Mouse (Mus musculus): ENCODE data around the gene Esrrg.
A peak's percentile ranks its signal among the peaks of the same experiment; 100 is the strongest.

Esrrg gene

DNA sequence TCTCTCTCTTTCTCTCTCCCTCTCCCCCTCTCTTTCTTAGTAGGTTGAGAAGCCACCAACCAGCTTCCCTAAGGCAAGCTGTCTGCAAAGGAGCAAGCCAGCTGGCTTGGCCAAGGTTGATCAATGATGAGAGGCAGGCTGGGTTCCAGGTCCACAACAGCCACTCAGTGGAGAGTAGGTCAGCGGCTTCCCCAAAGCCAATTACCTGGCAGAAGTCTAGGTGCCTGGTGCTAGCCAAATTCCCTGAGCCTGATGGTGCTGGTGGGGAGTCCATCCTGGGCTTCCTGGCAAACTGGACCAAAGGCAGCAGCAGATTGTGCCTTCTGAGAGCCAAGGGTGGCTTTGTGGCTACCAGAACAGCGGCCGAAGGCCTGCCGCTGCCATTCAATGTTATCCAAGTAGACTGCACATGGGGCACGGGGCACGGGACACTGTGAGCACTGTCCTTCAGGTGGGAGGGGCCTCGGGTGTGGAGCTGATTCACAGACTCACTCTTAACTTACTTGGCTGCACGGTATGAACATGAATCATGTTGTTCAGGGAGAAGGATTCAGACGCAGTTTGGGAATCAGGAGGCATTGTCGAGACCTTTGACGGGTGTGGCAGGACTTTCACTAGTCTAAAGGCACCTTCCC, 469.1 kb downstream of the Esrrg start:
- no peak for DNase-seq (ENCODE audit: low spot score in 2 of 2)

DNA sequence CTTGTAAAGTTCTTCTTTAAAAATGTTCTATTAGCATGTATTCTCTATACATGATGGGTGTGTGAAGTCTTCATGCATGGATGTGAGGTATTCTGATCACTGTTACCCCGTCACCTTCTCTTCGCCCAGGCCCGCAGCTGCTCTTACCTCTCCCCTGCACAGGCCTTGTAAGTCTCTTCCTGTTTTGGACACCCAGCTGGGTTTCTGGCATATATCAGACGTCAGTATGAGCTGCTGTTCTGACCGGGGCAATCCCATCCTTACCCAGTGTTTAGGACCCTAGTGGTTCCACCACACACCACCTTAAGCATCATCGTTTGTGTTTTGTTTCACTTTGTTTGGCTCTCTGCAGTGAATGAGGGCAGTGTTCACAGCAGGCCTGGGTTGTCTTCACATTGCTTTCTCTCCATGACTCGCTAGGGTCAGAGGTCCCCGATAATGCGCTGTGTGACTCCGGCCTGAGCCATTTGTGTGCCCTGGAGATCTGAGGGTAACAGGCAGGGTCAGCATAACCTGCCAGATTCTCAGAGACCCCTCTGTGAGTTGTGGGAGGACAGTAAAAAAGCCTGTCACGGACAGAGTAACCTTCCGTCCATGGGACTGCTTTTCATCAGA, 471.8 kb downstream of the Esrrg start:
- no peak for DNase-seq (ENCODE audit: low spot score in 2 of 2)

DNA sequence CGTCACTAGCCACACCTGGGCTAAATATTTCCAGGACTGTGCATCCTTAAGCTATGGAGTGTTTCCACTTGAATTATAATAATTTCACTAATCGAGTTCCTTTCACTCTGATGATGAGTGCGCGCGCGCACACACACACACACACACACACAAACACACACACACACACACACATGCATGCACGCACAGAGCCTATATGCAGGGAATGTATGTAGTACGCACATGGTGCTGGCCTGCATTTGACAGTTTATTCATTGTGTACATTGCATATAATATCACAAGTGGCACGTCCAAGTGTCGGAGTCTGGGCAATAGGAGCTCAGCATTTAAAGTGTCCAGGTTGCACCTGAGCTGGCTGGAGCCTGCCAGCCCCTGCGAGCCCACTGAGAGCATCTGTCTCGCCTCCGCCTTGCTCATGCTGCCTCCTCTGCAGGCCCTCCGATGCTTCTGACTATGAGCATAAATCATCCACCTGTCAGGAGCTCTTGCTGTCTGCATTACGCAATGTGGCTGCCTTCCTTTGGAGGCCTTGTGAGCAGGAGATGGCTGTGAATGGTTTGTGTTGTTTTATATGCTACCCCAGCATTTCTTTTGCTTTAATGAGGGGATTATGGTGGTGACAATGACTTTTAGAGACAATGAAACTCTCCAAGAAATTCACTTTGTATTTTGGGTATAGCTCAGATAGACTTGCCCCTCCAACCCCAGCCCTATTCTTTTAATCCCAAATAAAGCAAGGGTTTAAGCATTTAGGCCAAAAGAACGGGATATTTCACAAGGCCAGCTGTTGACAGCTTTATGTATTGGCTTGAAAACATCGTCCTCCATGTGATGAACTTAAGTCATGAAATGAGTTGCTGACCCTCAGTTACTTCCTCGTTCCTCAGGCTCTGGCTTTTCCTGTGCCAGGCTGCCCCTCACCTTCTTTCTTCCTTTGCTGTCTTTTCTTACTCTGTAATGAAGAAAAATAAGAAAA, 474.4 kb downstream of the Esrrg start:
- no peak for DNase-seq (ENCODE audit: low spot score in 2 of 2)

DNA sequence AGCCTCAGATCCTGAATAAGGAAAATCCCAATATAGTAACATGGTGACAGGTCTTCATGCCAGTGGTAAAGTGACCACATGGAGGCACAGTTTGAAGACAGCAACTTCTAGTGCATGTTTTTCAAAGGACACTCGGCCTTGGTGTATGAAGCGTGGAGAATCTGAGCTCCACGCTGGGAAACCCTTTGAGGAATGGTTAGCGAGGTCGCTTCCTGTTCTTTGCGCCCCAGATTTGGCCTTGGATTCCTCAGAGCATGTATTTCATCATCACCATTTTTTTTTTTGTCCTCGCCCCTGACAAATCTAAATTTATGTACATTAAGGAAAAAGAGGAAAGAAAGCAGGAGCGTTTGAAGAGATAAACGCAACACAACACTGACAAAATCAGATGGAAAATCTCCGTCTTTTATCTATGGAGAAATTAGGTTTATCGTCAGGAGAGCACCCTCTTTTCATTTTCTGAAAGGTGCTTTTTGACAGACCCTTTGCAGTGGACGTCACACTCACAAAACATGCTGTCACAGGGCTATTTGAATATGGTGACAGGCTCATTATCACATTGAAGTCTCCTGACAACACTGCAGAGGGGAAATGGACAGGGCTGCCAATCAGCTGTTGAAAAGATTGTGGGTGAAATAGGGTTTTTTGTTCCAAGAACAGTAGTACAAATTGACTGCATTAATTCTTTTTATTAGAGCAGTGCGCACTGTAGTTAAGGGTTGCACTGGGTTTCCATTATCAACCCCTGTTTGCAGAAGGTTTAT, 476.7 kb downstream of the Esrrg start:
- DNase-seq (ENCODE audit: low spot score in 2 of 2): no peak

DNA sequence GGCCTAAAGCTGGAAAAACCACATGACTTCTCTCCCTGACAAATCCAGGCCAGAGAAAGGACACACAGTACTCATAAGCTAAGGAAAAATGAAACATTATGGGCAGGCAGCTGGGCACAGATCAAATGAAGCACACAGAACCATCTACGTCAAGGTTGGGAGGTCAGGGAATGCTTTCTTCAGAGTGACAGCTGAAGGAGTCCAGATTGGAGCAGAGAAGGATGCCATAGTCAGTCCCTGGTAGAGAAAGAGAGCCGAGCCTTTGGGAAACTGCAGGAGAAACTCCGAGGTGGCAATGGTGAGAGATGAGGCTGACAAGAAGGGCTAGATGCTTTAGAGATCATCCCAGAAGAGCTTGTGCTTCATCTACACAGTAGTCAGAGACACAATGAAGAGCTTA, 485.1 kb downstream of the Esrrg start:
- no peak for DNase-seq (ENCODE audit: low spot score in 2 of 2)

DNA sequence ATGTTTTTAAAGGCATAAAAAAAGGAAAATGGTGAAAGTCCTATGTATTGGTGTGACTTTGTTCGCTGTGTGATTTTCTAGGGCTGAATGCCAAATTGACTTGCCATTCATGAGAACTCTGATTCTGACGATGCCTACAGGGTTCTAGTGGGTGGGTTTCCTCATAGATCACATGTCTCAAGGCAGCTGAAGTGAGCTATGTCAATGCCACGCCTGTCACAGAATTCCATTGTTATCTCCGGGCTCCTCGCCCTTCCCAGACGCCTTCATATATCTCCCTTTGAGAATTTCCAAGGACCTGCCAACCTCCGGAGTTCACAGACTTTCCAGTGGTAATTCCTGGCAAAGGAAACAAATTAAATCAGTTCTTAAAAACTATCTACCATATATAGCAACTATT, 493.2 kb downstream of the Esrrg start:
- DNase-seq (ENCODE audit: low spot score in 2 of 2): no peak

DNA sequence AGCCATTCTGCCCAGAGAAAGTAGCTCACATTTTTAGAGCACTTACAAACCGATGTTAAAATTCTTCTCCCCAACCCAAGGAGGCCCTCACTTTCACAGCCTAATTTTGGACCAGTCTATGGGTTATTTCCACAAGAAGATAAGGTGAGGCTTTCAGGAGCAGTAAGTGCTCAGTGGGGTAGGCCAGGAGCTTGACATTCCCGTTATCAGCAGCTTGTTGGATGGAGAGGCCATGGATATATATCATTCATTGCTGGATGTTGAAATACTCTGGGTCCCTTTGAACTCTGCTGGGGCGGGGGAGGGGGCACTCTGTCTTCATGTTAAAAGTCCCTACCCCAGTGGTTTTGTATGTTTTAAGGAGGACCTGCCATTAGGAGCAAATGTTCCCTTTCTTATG, 494.6 kb downstream of the Esrrg start:
- no peak for DNase-seq (ENCODE audit: low spot score in 2 of 2)

DNA sequence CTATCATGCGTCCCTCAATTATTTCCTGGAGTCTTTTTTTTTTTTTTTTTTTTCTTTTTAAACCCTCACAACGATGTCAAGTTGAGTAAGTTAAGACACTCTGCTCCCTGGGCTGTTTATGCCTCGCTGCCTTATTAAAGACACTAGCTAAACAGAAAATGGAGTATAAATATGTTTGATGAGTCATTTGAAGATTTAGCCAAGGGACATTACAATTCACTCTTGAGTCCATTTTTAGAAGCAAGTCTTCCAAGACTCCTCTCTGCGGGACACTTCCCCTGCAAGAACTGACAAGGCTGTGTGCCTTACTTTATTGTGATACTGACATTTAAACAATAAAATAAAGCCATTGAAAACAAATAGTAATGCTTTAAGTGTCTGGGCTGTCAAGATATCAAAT, 496.9 kb downstream of the Esrrg start:
- no peak for DNase-seq (ENCODE audit: low spot score in 2 of 2)

DNA sequence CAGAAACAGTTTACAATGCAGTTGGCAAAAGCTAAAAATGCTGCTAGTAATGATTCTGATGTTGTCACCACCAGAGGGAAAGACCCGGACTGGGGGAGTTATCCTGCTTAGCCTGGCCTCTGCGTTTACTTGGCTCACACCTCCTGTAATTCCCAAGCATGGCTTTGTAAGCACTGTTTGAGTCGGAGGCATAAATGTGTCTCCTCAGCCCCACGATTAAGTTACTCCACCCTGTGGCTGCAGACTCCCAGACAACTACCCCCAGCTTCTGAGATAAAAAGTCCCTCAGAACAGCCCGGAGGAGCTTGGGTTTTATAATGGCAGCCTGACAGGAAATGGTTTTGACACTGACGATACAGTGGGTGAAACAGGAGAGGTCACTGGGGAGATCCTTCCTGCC, 499.4 kb downstream of the Esrrg start:
- DNase-seq (ENCODE audit: low spot score in 2 of 2): no peak

DNA sequence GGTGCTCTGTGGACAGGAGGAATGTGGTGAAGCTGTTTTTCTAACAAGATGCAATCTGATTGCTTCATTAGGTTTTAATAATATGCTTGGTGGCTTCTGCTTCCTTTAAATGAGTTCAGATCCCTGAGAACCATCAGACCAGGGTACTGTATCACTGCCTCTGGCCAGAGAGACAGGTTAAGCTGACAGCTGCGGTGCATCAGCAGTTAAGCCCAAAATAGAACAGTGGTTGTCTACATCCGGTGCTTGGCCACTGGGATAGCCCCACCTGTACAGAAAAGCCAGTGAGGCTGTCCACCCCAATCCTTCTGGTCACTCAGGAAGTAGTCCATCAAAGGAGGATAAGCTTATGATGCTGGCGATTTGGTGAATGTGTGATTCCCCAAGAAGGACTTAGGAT, 503.0 kb downstream of the Esrrg start:
- no peak for DNase-seq (ENCODE audit: low spot score in 2 of 2)

DNA sequence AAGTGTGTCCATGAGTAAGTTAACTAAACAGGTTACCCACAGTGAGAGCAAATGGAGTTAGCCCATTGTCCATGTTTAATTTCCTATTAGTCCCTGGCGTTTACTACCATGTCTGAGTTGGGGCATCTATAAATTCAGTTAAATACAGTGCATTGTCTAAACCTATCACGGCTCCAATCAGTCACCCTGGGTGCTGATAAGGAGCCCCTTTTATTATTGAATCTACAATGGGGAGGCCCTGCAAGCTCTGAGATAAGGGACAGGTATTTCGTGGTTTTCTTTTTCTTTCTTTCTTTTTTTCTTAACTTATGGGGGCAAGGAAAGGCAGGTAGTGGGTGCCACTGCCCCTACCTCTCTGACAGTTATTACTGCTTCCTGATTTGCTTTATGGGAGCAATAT, 504.6 kb downstream of the Esrrg start:
- DNase-seq (ENCODE audit: low spot score in 2 of 2): no peak

DNA sequence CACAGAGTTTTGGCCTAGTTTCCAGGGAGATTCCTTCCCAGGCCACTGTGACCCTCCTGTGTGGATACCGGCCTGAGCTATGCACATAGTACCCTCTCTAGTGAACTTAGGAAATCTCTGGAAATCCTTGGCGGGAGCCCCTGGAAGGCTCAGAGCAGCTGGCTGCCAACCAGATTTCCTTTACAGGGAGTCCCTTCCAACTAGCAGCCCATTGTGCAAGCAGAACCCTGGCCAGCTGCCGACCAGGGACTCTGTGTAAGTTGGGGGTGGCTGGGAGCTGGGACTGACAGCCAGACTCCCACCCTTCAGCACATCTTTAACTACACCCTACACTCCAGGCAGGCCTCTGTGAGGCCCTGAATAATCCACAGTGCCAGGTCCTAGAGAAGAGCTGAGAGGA, 509.5 kb downstream of the Esrrg start:
- DNase-seq (ENCODE audit: low spot score in 2 of 2): peak; percentile 10 to 52

DNA sequence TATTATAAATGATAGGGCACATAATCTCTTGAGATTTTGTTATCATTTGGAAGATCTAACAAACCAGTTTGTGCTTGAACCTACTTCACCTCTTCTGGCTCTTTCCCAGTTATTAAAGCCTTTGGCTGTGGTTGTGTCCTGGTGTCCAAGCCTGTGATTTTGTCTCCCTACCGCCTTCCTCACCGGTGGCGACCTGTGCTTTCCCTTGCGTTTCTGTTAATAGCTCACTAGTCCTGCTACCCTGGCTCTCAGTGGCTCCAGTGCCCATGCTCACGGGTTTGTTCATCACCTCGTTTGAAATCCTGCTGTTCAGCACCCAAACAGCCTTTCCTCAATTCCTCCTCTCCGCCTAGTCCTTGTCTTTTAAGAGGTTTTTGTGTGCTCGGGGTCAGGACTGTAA, 511.2 kb downstream of the Esrrg start:
- DNase-seq (ENCODE audit: low spot score in 2 of 2): no peak

DNA sequence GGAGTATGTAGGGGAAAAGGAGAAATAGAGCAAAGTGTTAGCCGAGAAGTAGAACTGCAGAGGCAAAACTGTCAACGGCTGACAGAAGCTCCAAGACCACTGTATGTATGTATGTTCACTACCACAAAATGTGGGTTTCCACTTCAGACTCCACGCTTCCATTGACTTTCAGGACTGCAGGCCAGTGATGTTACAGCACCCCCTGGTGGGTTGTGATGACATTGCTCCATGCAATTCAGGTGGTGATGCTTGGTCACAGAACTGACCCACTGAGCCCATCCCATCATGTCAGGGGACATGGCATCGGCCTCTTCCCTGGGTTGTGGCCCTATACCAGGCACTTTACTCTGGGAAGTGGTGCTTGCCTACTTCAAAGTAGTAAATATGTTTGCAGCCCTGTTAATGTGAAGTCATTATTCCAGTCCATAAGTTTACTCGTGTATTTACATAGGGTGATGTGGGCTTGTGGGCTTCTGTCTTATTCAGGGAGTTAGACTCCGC, 517.0 kb downstream of the Esrrg start:
- DNase-seq (ENCODE audit: low spot score in 2 of 2): no peak

DNA sequence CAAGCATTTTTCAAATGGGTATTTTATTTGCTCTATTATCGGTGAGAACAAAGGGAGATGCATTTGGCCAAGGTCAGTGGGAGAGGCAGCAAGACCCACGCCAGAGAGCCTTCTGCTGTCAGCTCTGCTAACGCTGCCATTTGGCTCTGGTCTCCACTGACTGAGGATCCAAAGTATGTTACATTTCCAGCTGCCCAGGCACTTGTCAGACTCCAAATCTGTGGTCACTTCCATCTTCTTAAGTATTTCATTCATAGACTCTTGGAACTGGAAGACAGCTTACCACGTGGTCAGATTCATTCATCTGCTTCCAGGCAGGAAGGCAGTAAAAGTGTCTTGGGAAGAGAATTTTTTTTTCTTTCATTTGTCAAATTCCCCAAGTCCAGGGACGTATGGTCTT, 527.5 kb downstream of the Esrrg start:
- no peak for DNase-seq (ENCODE audit: low spot score in 2 of 2)

DNA sequence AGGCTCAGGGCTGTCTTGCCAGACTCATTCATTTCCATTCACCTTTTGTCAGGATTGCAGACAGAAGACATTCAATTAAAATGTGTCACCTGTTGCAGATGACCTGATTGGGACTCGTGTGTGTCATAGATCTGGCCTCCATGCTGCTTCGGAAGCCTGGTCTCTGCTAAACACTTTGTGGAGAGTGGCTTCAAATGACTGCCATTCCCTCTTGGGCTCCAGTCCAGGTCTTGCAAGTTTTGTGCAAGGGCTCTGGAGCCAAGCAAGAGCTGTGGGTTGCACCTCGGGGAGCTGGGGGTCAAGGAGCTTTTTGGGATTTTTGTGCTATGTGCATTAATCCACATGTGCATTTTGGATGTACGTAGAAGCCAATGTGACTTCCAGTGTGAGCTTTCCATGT, 530.9 kb downstream of the Esrrg start:
- no peak for DNase-seq (ENCODE audit: low spot score in 2 of 2)

DNA sequence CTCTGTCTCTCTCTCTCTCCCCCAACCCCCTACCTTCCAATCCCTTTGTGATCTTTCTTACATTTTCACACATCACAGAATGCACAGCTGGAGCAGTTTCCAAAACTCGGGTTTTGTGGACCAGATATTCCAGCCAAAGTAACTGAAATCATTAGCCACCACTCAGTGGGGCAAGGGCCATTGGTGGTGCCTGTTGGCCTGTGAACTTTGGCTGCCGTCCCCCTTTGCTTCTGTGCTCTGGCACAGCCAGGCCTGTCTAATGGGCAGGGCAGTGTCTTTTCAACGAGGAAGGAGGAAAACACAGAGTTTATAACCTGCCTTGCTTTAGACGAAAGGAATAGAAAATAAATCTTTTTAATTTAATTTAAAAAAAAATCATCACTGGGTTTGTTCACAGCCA, 531.6 kb downstream of the Esrrg start:
- DNase-seq (ENCODE audit: low spot score in 2 of 2): no peak

DNA sequence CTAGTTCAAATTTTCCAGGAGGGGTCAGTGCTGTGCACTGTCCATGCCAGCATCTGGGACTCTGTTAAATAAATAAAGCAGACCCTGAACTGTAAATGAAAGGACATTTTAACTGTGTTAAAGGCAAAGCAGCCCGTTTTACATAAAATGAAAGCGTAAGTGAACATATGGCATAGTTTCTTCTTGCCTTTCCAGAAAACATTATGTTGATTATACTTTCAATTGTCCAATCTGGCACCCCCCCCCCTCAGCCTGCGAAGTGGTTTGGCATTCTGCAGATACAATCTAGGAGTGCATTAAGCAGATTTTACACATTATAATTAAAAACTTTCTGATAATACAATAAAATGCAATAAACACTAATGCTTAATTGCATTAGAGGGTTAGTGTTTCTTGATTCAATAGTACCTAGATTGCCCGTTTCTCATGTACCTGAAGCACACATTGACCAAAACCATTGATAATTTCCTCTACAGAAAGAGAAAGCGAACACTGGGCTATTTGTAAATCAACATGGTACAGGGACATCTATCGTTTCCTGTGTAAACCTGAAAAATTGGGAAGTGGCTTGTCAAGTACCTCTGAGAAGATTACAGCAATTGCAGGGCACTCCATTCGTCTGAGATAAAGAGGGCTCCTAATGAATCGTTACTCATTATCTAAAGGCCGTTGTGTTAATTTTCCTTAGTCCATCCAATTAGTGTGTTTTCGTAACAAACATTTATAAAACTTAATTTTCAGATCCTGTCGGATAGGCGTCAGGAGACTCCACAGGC, 539.0 kb downstream of the Esrrg start:
- no peak for DNase-seq (ENCODE audit: low spot score in 2 of 2)

DNA sequence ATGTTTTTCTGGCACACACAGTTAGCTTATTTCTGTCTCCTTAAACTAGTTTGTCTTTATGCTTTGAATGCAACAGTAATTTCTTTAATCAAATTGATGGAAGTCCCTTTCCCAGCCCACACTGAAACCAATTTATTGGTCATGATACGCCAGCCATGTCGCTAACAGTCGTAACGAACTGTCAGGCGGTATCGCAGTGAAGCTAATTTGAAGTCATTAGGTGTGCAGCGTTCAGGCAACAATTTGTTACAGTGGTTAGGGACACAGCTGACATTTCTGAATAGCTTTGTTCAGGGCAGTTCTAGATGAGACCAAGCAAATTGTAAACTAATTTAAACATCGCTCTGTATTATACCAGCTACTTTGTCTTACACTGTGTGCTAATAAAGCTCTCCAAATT, 542.5 kb downstream of the Esrrg start:
- no peak for DNase-seq (ENCODE audit: low spot score in 2 of 2)

DNA sequence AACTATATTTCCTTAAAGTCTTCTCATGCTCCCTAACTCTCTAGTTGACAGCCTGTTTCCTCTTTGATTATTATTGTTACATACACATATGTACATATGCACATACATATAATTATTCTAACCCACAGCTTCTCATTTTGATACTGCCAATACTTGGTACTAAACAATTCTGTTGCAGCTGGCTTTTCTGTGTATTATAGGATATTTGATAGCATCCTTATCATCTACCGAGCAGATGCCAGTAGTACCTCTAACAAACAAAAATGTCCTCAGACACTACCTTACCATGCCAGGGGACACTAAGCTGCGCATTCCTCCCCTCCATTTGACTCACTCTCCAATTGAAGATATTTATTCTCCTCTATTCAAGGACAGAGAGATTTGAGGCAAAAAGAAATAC, 543.4 kb downstream of the Esrrg start:
- DNase-seq (ENCODE audit: low spot score in 2 of 2): no peak

DNA sequence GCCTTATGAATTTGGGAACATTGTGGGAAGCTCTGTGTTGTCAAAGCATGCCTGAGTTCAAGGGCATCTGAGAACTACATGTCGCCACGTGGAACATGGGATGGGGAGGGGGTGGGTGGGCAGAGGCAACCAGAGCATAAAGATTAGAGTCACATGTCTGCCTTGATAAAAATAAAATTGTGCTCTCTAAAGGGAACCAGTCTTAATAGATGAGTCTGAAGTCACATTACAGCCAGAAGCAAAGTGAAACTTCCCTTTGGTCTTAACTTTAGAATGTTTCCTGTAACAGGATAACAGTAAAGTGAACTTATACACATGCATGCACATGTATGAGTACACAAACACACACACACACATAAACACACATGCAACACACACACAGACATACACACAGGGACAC, 545.1 kb downstream of the Esrrg start:
- no peak for DNase-seq (ENCODE audit: low spot score in 2 of 2)
